Mouse (Mus musculus) hindbrain, embryonic 16.5 days (tissue): ENCODE results near the gene Etl4. TPM values are rescaled to one million over a fixed set of nuclear protein-coding genes. Genes with fewer than 3 reads are reported as not detected.

Experiments
- ATAC-seq: fragments of 200-750 bp; cut with Nextera tagmentation; 2 replicates; pipeline ENCODE4 v1.8.0; 2017; ENCODE audit warnings: moderate TSS enrichment, moderate library complexity
- H3K27ac ChIP-seq: fragments of 300-500 bp; sonication (generic); 2 replicates; pipeline ENCODE4 v1.5.1; 2014; ENCODE audit warnings: low read depth, mild to moderate bottlenecking, control low read depth, low read length, moderate library complexity
- H3K27me3 ChIP-seq: fragments of 300-500 bp; sonication (generic); replicated peaks from 2 replicates; pipeline ENCODE4 v1.6.1; 2014; ENCODE audit warnings: low read length; ENCODE audit not compliant: control insufficient read depth, insufficient read depth
- H3K36me3 ChIP-seq: fragments of 300-500 bp; sonication (generic); 2 replicates; pipeline ENCODE4 v1.6.1; 2014; ENCODE audit warnings: mild to moderate bottlenecking, low read length, moderate library complexity, mixed read lengths; ENCODE audit not compliant: control insufficient read depth, insufficient read depth
- H3K4me1 ChIP-seq: fragments of 300-500 bp; sonication (generic); 2 replicates; pipeline ENCODE4 v1.6.1; 2014; ENCODE audit warnings: low read depth, low read length; ENCODE audit not compliant: control insufficient read depth, insufficient read depth
- H3K4me2 ChIP-seq: fragments of 300-500 bp; sonication (generic); 2 replicates; pipeline ENCODE4 v1.6.1; 2014; ENCODE audit warnings: mild to moderate bottlenecking, low read length, control low read depth, moderate library complexity
- H3K4me3 ChIP-seq: fragments of 300-500 bp; sonication (generic); 2 replicates; pipeline ENCODE4 v1.5.1; 2014; ENCODE audit warnings: mild to moderate bottlenecking, low read length, control low read depth, moderate library complexity
- H3K9ac ChIP-seq: fragments of 300-500 bp; sonication (generic); 2 replicates; pipeline ENCODE4 v1.6.1; 2014; ENCODE audit warnings: low read depth, mild to moderate bottlenecking, control low read depth, low read length, moderate library complexity
- H3K9me3 ChIP-seq: fragments of 300-500 bp; sonication (generic); 2 replicates; pipeline ENCODE4 v1.6.1; 2014; ENCODE audit warnings: mild to moderate bottlenecking, low read length, moderate library complexity; ENCODE audit not compliant: control insufficient read depth
- WGBS: fragments of 180-500 bp; shearing (Covaris S2); extraction: QIAGEN DNeasy Blood & Tissue Kit; methylation state at CpG from one replicate; pipeline ENCODE4 v1.1.7; 2014; 5-methylcytosine and 5-hydroxymethylcytosine counted together
- polyA plus RNA-seq: library from polyadenylated mRNA; unstranded; fragments of >200 nt; fragmentation: Nextera tagmentation; extraction: Ambion mirVana; gene quantifications from 2 replicates; pipeline ENCODE4 v1.2.1, GENCODE M21; 2015

Etl4 gene
- polyA plus RNA-seq, 1 experiment from 2014 or later, result 5.0 TPM

- Histone ChIP-seq H3K36me3 (no peaks in the 10 kb centered on the region), H3K27me3 (no peaks in the 10 kb centered on the region), H3K4me2 (no peak overlapping the region), H3K4me1 (no peaks in the 10 kb centered on the region), H3K4me3 (no peak overlapping the region), H3K27ac (no peak overlapping the region), H3K9ac (no peak overlapping the region), H3K9me3 (no peaks in the 10 kb centered on the region)
- 93% methylated on average over 6 of the region's 6 CpGs for WGBS
- no peak for ATAC-seq
These were observed 35.6 kb downstream of the Etl4 start for GRCm38 (mm10) chr2:19945205-19945604.

GRCm38 (mm10) chr2:19953028-19953427 lies 43.4 kb downstream of the Etl4 start:
- H3K9ac ChIP-seq, result no peak overlapping the region
- ATAC-seq, result no peak
- H3K4me3 ChIP-seq, result no peak overlapping the region
- H3K4me2 ChIP-seq, result no peak overlapping the region
- H3K36me3 ChIP-seq, result no peaks in the 10 kb centered on the region
- H3K4me1 ChIP-seq, result no peaks in the 10 kb centered on the region
- no peaks in the 10 kb centered on the region for H3K27me3 ChIP-seq
- 44% methylated on average over 2 of the region's 2 CpGs for WGBS
- H3K9me3 ChIP-seq, result no peaks in the 10 kb centered on the region
- H3K27ac ChIP-seq, result no peak overlapping the region

GRCm38 (mm10) chr2:19966445-19966844 lies 56.9 kb downstream of the Etl4 start:
- no peak overlapping the region for H3K4me3 ChIP-seq
- H3K36me3 ChIP-seq, result no peaks in the 10 kb centered on the region
- H3K9ac ChIP-seq, result no peak overlapping the region
- 56% methylated on average over 7 of the region's 7 CpGs for WGBS
- no peaks in the 10 kb centered on the region for H3K9me3 ChIP-seq
- no peak overlapping the region for H3K27ac ChIP-seq
- ATAC-seq, result no peak
- no peaks in the 10 kb centered on the region for H3K27me3 ChIP-seq
- no peak overlapping the region for H3K4me2 ChIP-seq
- no peaks in the 10 kb centered on the region for H3K4me1 ChIP-seq

- 87% methylated on average over 4 of the region's 4 CpGs for WGBS
- no peak for ATAC-seq
- Histone ChIP-seq H3K4me1 (no peaks in the 10 kb centered on the region), H3K36me3 (no peaks in the 10 kb centered on the region), H3K27ac (no peak overlapping the region), H3K27me3 (no peaks in the 10 kb centered on the region), H3K4me3 (no peak overlapping the region), H3K4me2 (no peak overlapping the region), H3K9ac (no peak overlapping the region), H3K9me3 (no peaks in the 10 kb centered on the region)
These were observed 128.1 kb downstream of the Etl4 start for GRCm38 (mm10) chr2:20037671-20038070.

- Histone ChIP-seq H3K4me2 (no peak overlapping the region), H3K4me1 (no peaks in the 10 kb centered on the region), H3K9me3 (no peaks in the 10 kb centered on the region), H3K27me3 (no peaks in the 10 kb centered on the region), H3K4me3 (no peak overlapping the region), H3K9ac (no peak overlapping the region), H3K36me3 (no peaks in the 10 kb centered on the region), H3K27ac (no peak overlapping the region)
- 49% methylated on average over 9 of the region's 9 CpGs for WGBS
- no peak for ATAC-seq
These were observed 162.8 kb downstream of the Etl4 start for GRCm38 (mm10) chr2:20072377-20072776.

- ATAC-seq, result no peak
- Histone ChIP-seq H3K36me3 (no peaks in the 10 kb centered on the region), H3K9me3 (no peaks in the 10 kb centered on the region), H3K4me2 (no peak overlapping the region), H3K27me3 (no peaks in the 10 kb centered on the region), H3K27ac (no peak overlapping the region), H3K9ac (no peak overlapping the region), H3K4me3 (no peak overlapping the region), H3K4me1 (no peaks in the 10 kb centered on the region)
- 87% methylated on average over 4 of the region's 4 CpGs for WGBS
These were observed 166.7 kb downstream of the Etl4 start for GRCm38 (mm10) chr2:20076118-20076796.

GRCm38 (mm10) chr2:20084781-20085180 lies 175.2 kb downstream of the Etl4 start:
- Histone ChIP-seq H3K4me1 (no peaks in the 10 kb centered on the region), H3K27ac (no peak overlapping the region), H3K27me3 (no peaks in the 10 kb centered on the region), H3K9ac (no peak overlapping the region), H3K4me3 (no peak overlapping the region), H3K36me3 (no peaks in the 10 kb centered on the region), H3K9me3 (no peaks in the 10 kb centered on the region), H3K4me2 (no peak overlapping the region)
- 66% methylated on average over 4 of the region's 4 CpGs for WGBS
- ATAC-seq, result no peak

GRCm38 (mm10) chr2:20105456-20105855 lies 195.9 kb downstream of the Etl4 start:
- WGBS, result 70% methylated on average over 1 of the region's 1 CpGs
- H3K27me3 ChIP-seq, result no peaks in the 10 kb centered on the region
- no peak overlapping the region for H3K9ac ChIP-seq
- no peak overlapping the region for H3K27ac ChIP-seq
- no peak for ATAC-seq
- no peaks in the 10 kb centered on the region for H3K9me3 ChIP-seq
- no peaks in the 10 kb centered on the region for H3K4me1 ChIP-seq
- no peak overlapping the region for H3K4me2 ChIP-seq
- no peaks in the 10 kb centered on the region for H3K36me3 ChIP-seq
- no peak overlapping the region for H3K4me3 ChIP-seq

- Histone ChIP-seq H3K4me1 (no peaks in the 10 kb centered on the region), H3K36me3 (no peaks in the 10 kb centered on the region), H3K27ac (no peak overlapping the region), H3K9ac (no peak overlapping the region), H3K27me3 (no peaks in the 10 kb centered on the region), H3K9me3 (no peaks in the 10 kb centered on the region), H3K4me3 (no peak overlapping the region), H3K4me2 (no peak overlapping the region)
- ATAC-seq, result no peak
These were observed 202.1 kb downstream of the Etl4 start for GRCm38 (mm10) chr2:20111703-20112102.

GRCm38 (mm10) chr2:20125914-20126313 lies 216.3 kb downstream of the Etl4 start:
- H3K27ac ChIP-seq, result no peak overlapping the region
- H3K27me3 ChIP-seq, result no peaks in the 10 kb centered on the region
- no peaks in the 10 kb centered on the region for H3K36me3 ChIP-seq
- no peak overlapping the region for H3K9ac ChIP-seq
- no peaks in the 10 kb centered on the region for H3K4me1 ChIP-seq
- no peaks in the 10 kb centered on the region for H3K9me3 ChIP-seq
- no peak overlapping the region for H3K4me3 ChIP-seq
- no peak for ATAC-seq
- no peak overlapping the region for H3K4me2 ChIP-seq
